Mouse (Mus musculus) heart, embryonic 12.5 days (tissue): ENCODE measurements around the gene Atp5g2. TPM values are rescaled to one million over a fixed set of nuclear protein-coding genes. Genes with fewer than 3 reads are reported as not detected.

Experiments used
- ATAC-seq: fragments of 200-750 bp; cut with Nextera tagmentation; 2 replicates; pipeline ENCODE4 v1.8.0; 2017; ENCODE audit warnings: moderate TSS enrichment, moderate library complexity; ENCODE audit not compliant: insufficient number of reproducible peaks, low FRiP score
- H3K27ac ChIP-seq: fragments of 300-500 bp; sonication (generic); 2 replicates; pipeline ENCODE4 v1.5.1; 2016; ENCODE audit warnings: mild to moderate bottlenecking, moderate library complexity; ENCODE audit not compliant: poor library complexity, severe bottlenecking
- H3K27me3 ChIP-seq: fragments of 300-500 bp; sonication (generic); replicated peaks from 2 replicates; pipeline ENCODE4 v1.6.1; 2016; ENCODE audit warnings: mild to moderate bottlenecking, moderate library complexity
- H3K36me3 ChIP-seq: fragments of 300-500 bp; sonication (generic); 2 replicates; pipeline ENCODE4 v1.6.1; 2016; ENCODE audit warnings: mild to moderate bottlenecking, moderate library complexity
- H3K4me1 ChIP-seq: fragments of 300-500 bp; sonication (generic); replicated peaks from 2 replicates; pipeline ENCODE4 v1.6.1; 2016; ENCODE audit warnings: mild to moderate bottlenecking
- H3K4me2 ChIP-seq: fragments of 300-500 bp; sonication (generic); 2 replicates; pipeline ENCODE4 v1.6.1; 2016; ENCODE audit warnings: mild to moderate bottlenecking, moderate library complexity
- H3K4me3 ChIP-seq: fragments of 300-500 bp; sonication (generic); 2 replicates; pipeline ENCODE4 v1.5.1; 2016; ENCODE audit warnings: mild to moderate bottlenecking
- H3K9ac ChIP-seq: fragments of 300-500 bp; sonication (generic); 2 replicates; pipeline ENCODE4 v1.6.1; 2016; ENCODE audit warnings: mild to moderate bottlenecking, moderate library complexity
- H3K9me3 ChIP-seq: fragments of 300-500 bp; sonication (generic); replicated peaks from 2 replicates; pipeline ENCODE4 v1.6.1; 2016; ENCODE audit warnings: mild to moderate bottlenecking, moderate library complexity
- WGBS: fragments of 180-500 bp; shearing (Covaris S2); methylation state at CpG from one replicate; pipeline ENCODE4 v1.1.7; 2016; 5-methylcytosine and 5-hydroxymethylcytosine counted together
- polyA plus RNA-seq: library from polyadenylated mRNA; unstranded; fragments of >200 nt; fragmentation: Nextera tagmentation; extraction: Ambion mirVana; gene quantifications from 2 replicates; pipeline ENCODE4 v1.2.1, GENCODE M21; 2016

The Atp5g2 gene
- polyA plus RNA-seq, 1 experiment from 2014 or later: 88.2 TPM

GRCm38 (mm10) chr15:102693600-102693999 is 21.4 kb upstream of the Atp5g2 start:
- ATAC-seq: 0 out of 2 replicates have a peak, but pooled peaks have one; percentile 51
- Histone ChIP-seq H3K9me3 (no peaks in the 10 kb centered on the region), H3K9ac (no peak overlapping the region), H3K36me3 (no peaks in the 10 kb centered on the region), H3K4me1 (peaks cover 17% of the 10 kb centered on the region), H3K27ac (no peak overlapping the region), H3K4me2 (peak overlapping the region; percentile 93), H3K4me3 (peak overlapping the region; percentile 58), H3K27me3 (peaks cover 85% of the 10 kb centered on the region)
- WGBS: under 1% methylated on average over 11 of the region's 11 CpGs

GRCm38 (mm10) chr15:102692991-102693411 is 20.8 kb upstream of the Atp5g2 start:
- Histone ChIP-seq H3K9me3 (no peaks in the 10 kb centered on the region), H3K4me3 (peak overlapping the region; percentile 58), H3K4me1 (peaks cover 17% of the 10 kb centered on the region), H3K4me2 (peak overlapping the region; percentile 93), H3K27me3 (peaks cover 82% of the 10 kb centered on the region), H3K27ac (no peak overlapping the region), H3K36me3 (no peaks in the 10 kb centered on the region), H3K9ac (peak overlapping the region; percentile 55)
- peak; percentile 45; the same call in 1 of the 2 replicates for ATAC-seq
- under 1% methylated on average over 32 of the region's 32 CpGs for WGBS

GRCm38 (mm10) chr15:102692321-102692804 is 20.2 kb upstream of the Atp5g2 start:
- Histone ChIP-seq H3K9ac (peak overlapping the region; percentile 58; the same call in 1 of the 2 replicates), H3K27ac (no peak overlapping the region), H3K4me2 (peak overlapping the region; percentile 93), H3K27me3 (peaks cover 82% of the 10 kb centered on the region), H3K4me1 (peaks cover 17% of the 10 kb centered on the region), H3K36me3 (no peaks in the 10 kb centered on the region), H3K9me3 (no peaks in the 10 kb centered on the region), H3K4me3 (peak overlapping the region; percentile 58)
- ATAC-seq: no peak
- WGBS: 1% methylated on average over 26 of the region's 26 CpGs

- Histone ChIP-seq H3K4me1 (0 out of 2 replicates have a peak, but pooled peaks cover 3% of the 10 kb centered on the region), H3K9ac (no peak overlapping the region), H3K4me3 (no peak overlapping the region), H3K27ac (no peak overlapping the region), H3K9me3 (no peaks in the 10 kb centered on the region), H3K4me2 (no peak overlapping the region), H3K27me3 (peaks cover 44% of the 10 kb centered on the region), H3K36me3 (no peaks in the 10 kb centered on the region)
- no peak for ATAC-seq
- 20% methylated on average over 4 of the region's 4 CpGs for WGBS
Measured at GRCm38 (mm10) chr15:102685791-102686190, 13.6 kb upstream of the Atp5g2 start.

- no peak for ATAC-seq
- Histone ChIP-seq H3K27ac (no peak overlapping the region), H3K4me1 (0 out of 2 replicates have a peak, but pooled peaks cover 3% of the 10 kb centered on the region), H3K27me3 (peaks cover 33% of the 10 kb centered on the region), H3K4me2 (no peak overlapping the region), H3K9me3 (no peaks in the 10 kb centered on the region), H3K9ac (no peak overlapping the region), H3K4me3 (no peak overlapping the region), H3K36me3 (no peaks in the 10 kb centered on the region)
- 10% methylated on average over 1 of the region's 1 CpGs for WGBS
Measured at GRCm38 (mm10) chr15:102683670-102684069, 11.5 kb upstream of the Atp5g2 start.

GRCm38 (mm10) chr15:102676345-102676744 is 4.2 kb upstream of the Atp5g2 start:
- no peak overlapping the region for H3K4me2 ChIP-seq
- H3K9ac ChIP-seq: no peak overlapping the region
- no peaks in the 10 kb centered on the region for H3K36me3 ChIP-seq
- no peak for ATAC-seq
- 0 out of 2 replicates have a peak, but pooled peaks cover 4% of the 10 kb centered on the region for H3K27me3 ChIP-seq
- H3K27ac ChIP-seq: no peak overlapping the region
- peaks cover 14% of the 10 kb centered on the region for H3K4me1 ChIP-seq
- WGBS: 87% methylated on average over 2 of the region's 2 CpGs
- H3K9me3 ChIP-seq: no peaks in the 10 kb centered on the region
- H3K4me3 ChIP-seq: no peak overlapping the region

GRCm38 (mm10) chr15:102673548-102673947 is 1.4 kb upstream of the Atp5g2 start:
- WGBS: 3% methylated on average over 10 of the region's 10 CpGs
- H3K27ac ChIP-seq: peak overlapping the region; percentile 99
- H3K4me1 ChIP-seq: peaks cover 24% of the 10 kb centered on the region
- no peak overlapping the region for H3K9ac ChIP-seq
- no peaks in the 10 kb centered on the region for H3K9me3 ChIP-seq
- ATAC-seq: peak; percentile 34; the same call in 1 of the 2 replicates
- H3K36me3 ChIP-seq: peaks cover 3% of the 10 kb centered on the region; the same call in 1 of the 2 replicates
- H3K4me2 ChIP-seq: peak overlapping the region; percentile 64
- no peaks in the 10 kb centered on the region for H3K27me3 ChIP-seq
- H3K4me3 ChIP-seq: peak overlapping the region; percentile 17; the same call in 1 of the 2 replicates

- peak; percentile 72 for ATAC-seq
- H3K27ac ChIP-seq: peak overlapping the region; percentile 99
- 1% methylated on average over 33 of the region's 34 CpGs for WGBS
Measured at GRCm38 (mm10) chr15:102671721-102672214, 384 bp downstream of the Atp5g2 start.

GRCm38 (mm10) chr15:102670767-102671575 is 1.2 kb downstream of the Atp5g2 start:
- WGBS: under 1% methylated on average over 53 of the region's 53 CpGs
- H3K4me1 ChIP-seq: peaks cover 28% of the 10 kb centered on the region
- peaks cover 26% of the 10 kb centered on the region for H3K36me3 ChIP-seq
- no peaks in the 10 kb centered on the region for H3K9me3 ChIP-seq
- H3K27me3 ChIP-seq: no peaks in the 10 kb centered on the region
- peak overlapping the region; percentile 98 for H3K9ac ChIP-seq
- peak; percentile 93 for ATAC-seq
- peak overlapping the region; percentile 99 for H3K27ac ChIP-seq
- peak overlapping the region; percentile 76 for H3K4me2 ChIP-seq
- H3K4me3 ChIP-seq: peak overlapping the region; percentile 86

More at GRCm38 (mm10) chr15:102671721-102672214, 384 bp downstream of the Atp5g2 start:
- peaks cover 28% of the 10 kb centered on the region for H3K4me1 ChIP-seq
- peak overlapping the region; percentile 51 for H3K4me3 ChIP-seq
- no peaks in the 10 kb centered on the region for H3K9me3 ChIP-seq
- H3K36me3 ChIP-seq: peaks cover 18% of the 10 kb centered on the region
- peak overlapping the region; percentile 76 for H3K4me2 ChIP-seq
- H3K27me3 ChIP-seq: no peaks in the 10 kb centered on the region
- peak overlapping the region; percentile 78 for H3K9ac ChIP-seq

GRCm38 (mm10) chr15:102670281-102670680 is 1.9 kb downstream of the Atp5g2 start:
- 13% methylated on average over 6 of the region's 6 CpGs for WGBS
- peak overlapping the region; percentile 86 for H3K4me3 ChIP-seq

GRCm38 (mm10) chr15:102669571-102669970 is 2.6 kb downstream of the Atp5g2 start:
- H3K4me2 ChIP-seq: peak overlapping the region; percentile 27; the same call in 1 of the 2 replicates
- H3K9me3 ChIP-seq: no peaks in the 10 kb centered on the region
- H3K4me1 ChIP-seq: peaks cover 28% of the 10 kb centered on the region
- no peak overlapping the region for H3K27ac ChIP-seq
- no peak for ATAC-seq
- WGBS: 88% methylated on average over 8 of the region's 8 CpGs
- H3K36me3 ChIP-seq: peaks cover 38% of the 10 kb centered on the region
- peak overlapping the region; percentile 55 for H3K9ac ChIP-seq
- H3K27me3 ChIP-seq: no peaks in the 10 kb centered on the region
- peak overlapping the region; percentile 9; the same call in 1 of the 2 replicates for H3K4me3 ChIP-seq

More at GRCm38 (mm10) chr15:102670281-102670680, 1.9 kb downstream of the Atp5g2 start:
- peak overlapping the region; percentile 76 for H3K4me2 ChIP-seq
- H3K9ac ChIP-seq: peak overlapping the region; percentile 98
- peaks cover 31% of the 10 kb centered on the region for H3K36me3 ChIP-seq
- H3K27me3 ChIP-seq: no peaks in the 10 kb centered on the region
- H3K9me3 ChIP-seq: no peaks in the 10 kb centered on the region
- H3K4me1 ChIP-seq: peaks cover 28% of the 10 kb centered on the region
- no peak for ATAC-seq
- H3K27ac ChIP-seq: peak overlapping the region; percentile 99
